Mouse (Mus musculus): Measurements from ENCODE around the gene B4gat1.

- TF ChIP-seq POLR2A (IDR thresholded peaks at IDR 0.05; ENCODE audit: borderline replicate concordance, extremely low read depth, insufficient read depth, insufficient read length, poor library complexity, severe bottlenecking) (no peak), CTCF (IDR thresholded peaks at IDR 0.05; ENCODE audit: borderline replicate concordance, extremely low read depth, insufficient read depth, insufficient read length) (no peak)
Measured at GRCm38 (mm10) chr19:5085145-5085863, 46.7 kb downstream of the B4gat1 start, which contains the start of gene Tmem151a.

Measured in brain, embryonic 14.5 days (tissue).